Mouse (Mus musculus): ENCODE data around the gene Nme2. TPM values are rescaled to one million over a fixed set of nuclear protein-coding genes. Genes with fewer than 3 reads are reported as not detected.
"Not testable (repeated sequence)": the region's sequence is repeated elsewhere in the genome, so short reads cannot be mapped to it uniquely, and the experiment has no call there.

Gene Nme2
- polyA plus RNA-seq, 1 experiment from 2014 or later: 250 TPM

GRCm38 (mm10) chr11:93955256-93956150, 556 bp downstream of the Nme2 start:
- 0% methylated on average over 66 of the region's 67 CpGs for WGBS

GRCm38 (mm10) chr11:93954738-93955255, 1.3 kb downstream of the Nme2 start:
- H3K4me1 ChIP-seq (replicated peaks; ENCODE audit: control insufficient read depth, insufficient read depth, low read length): peaks cover 17% of the 10 kb centered on the region
- H3K4me2 ChIP-seq (ENCODE audit: low read depth, low read length): peak overlapping the region; percentile 90
- H3K9me3 ChIP-seq (ENCODE audit: control insufficient read depth, low read length): no peaks in the 10 kb centered on the region
- H3K27me3 ChIP-seq (ENCODE audit: control insufficient read depth, insufficient read depth, low read depth, low read length): no peaks in the 10 kb centered on the region
- WGBS: 32% methylated on average over 13 of the region's 13 CpGs
- ATAC-seq (ENCODE audit: low read depth): no peak; the same call in 1 of the 2 replicates
- H3K27ac ChIP-seq (ENCODE audit: low read length): peak overlapping the region; percentile 86
- peak overlapping the region; percentile 70 for H3K4me3 ChIP-seq (ENCODE audit: low read length)
- peaks cover 15% of the 10 kb centered on the region for H3K36me3 ChIP-seq (ENCODE audit: control insufficient read depth, insufficient read depth, low read length)
- peak overlapping the region; percentile 77 for H3K9ac ChIP-seq (ENCODE audit: low read length)

More at GRCm38 (mm10) chr11:93955256-93956150, 556 bp downstream of the Nme2 start:
- peaks cover 17% of the 10 kb centered on the region for H3K4me1 ChIP-seq (replicated peaks; ENCODE audit: control insufficient read depth, insufficient read depth, low read length)
- peak overlapping the region; percentile 90 for H3K27ac ChIP-seq (ENCODE audit: low read length)
- peaks cover 17% of the 10 kb centered on the region for H3K36me3 ChIP-seq (ENCODE audit: control insufficient read depth, insufficient read depth, low read length)
- H3K27me3 ChIP-seq (ENCODE audit: control insufficient read depth, insufficient read depth, low read depth, low read length): no peaks in the 10 kb centered on the region
- H3K4me3 ChIP-seq (ENCODE audit: low read length): peak overlapping the region; percentile 70
- H3K9ac ChIP-seq (ENCODE audit: low read length): peak overlapping the region; percentile 77
- peak overlapping the region; percentile 90 for H3K4me2 ChIP-seq (ENCODE audit: low read depth, low read length)
- peak; percentile 99 for ATAC-seq (ENCODE audit: low read depth)
- H3K9me3 ChIP-seq (ENCODE audit: control insufficient read depth, low read length): no peaks in the 10 kb centered on the region

DNA sequence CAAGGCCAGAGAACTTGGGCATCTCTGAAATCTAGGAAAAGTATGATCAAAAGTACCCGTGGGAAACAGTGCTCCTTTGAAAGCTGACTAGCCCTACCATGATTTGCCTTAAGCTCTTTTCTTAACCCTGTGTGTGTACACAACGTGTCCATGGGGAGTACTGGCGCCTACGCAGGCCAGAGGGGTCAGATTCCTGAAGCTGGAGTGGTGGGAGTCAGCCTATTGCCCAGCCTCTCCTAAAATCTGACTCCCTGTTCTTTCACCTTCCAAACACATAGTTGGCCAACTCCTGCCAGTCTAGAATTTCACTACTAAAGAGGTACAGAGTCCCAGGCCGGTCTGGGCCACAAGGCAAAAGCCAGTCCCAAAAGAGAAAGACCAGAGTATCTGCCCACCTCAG, 3.7 kb downstream of the Nme2 start:
- 41% methylated on average over 5 of the region's 5 CpGs for WGBS

DNA sequence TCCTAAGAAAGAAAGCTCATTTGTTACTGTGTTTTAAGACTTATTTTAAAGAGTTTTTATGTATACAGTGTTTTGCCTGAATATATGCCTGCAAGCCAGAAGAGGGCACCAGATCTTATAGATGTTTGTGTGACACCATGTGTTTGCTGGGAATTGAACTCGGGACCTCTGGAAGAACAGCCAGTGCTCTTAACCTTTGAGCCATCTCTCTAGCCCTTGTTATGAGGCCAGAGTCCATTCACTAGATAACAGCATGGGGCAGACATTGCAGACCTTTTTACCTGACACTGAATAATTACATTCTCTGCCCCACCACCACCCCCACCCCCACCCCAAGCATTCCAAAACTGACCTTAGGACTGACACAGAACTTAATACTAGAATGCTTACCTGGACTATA, 6.0 kb downstream of the Nme2 start:
- no peak for ATAC-seq (ENCODE audit: low read depth)
- no peaks in the 10 kb centered on the region for H3K9me3 ChIP-seq (ENCODE audit: control insufficient read depth, low read length)
- no peak overlapping the region for H3K27ac ChIP-seq (ENCODE audit: low read length)
- no peak overlapping the region for H3K4me3 ChIP-seq (ENCODE audit: low read length)
- H3K4me2 ChIP-seq (ENCODE audit: low read depth, low read length): no peak overlapping the region
- no peaks in the 10 kb centered on the region for H3K27me3 ChIP-seq (ENCODE audit: control insufficient read depth, insufficient read depth, low read depth, low read length)
- H3K36me3 ChIP-seq (ENCODE audit: control insufficient read depth, insufficient read depth, low read length): peaks cover 20% of the 10 kb centered on the region
- 82% methylated on average over 1 of the region's 1 CpGs for whole genome bisulfite sequencing
- H3K4me1 ChIP-seq (replicated peaks; ENCODE audit: control insufficient read depth, insufficient read depth, low read length): peaks cover 10% of the 10 kb centered on the region; the same call in 1 of the 2 replicates
- H3K9ac ChIP-seq (ENCODE audit: low read length): no peak overlapping the region

More for the DNA sequence above, 3.7 kb downstream of the Nme2 start:
- H3K9ac ChIP-seq (ENCODE audit: low read length): no peak overlapping the region
- peaks cover 17% of the 10 kb centered on the region for H3K4me1 ChIP-seq (replicated peaks; ENCODE audit: control insufficient read depth, insufficient read depth, low read length)
- peaks cover 18% of the 10 kb centered on the region for H3K36me3 ChIP-seq (ENCODE audit: control insufficient read depth, insufficient read depth, low read length)
- no peak for ATAC-seq (ENCODE audit: low read depth)
- no peaks in the 10 kb centered on the region for H3K9me3 ChIP-seq (ENCODE audit: control insufficient read depth, low read length)
- H3K27me3 ChIP-seq (ENCODE audit: control insufficient read depth, insufficient read depth, low read depth, low read length): no peaks in the 10 kb centered on the region
- H3K4me2 ChIP-seq (ENCODE audit: low read depth, low read length): no peak overlapping the region
- no peak overlapping the region for H3K4me3 ChIP-seq (ENCODE audit: low read length)
- H3K27ac ChIP-seq (ENCODE audit: low read length): no peak overlapping the region

DNA sequence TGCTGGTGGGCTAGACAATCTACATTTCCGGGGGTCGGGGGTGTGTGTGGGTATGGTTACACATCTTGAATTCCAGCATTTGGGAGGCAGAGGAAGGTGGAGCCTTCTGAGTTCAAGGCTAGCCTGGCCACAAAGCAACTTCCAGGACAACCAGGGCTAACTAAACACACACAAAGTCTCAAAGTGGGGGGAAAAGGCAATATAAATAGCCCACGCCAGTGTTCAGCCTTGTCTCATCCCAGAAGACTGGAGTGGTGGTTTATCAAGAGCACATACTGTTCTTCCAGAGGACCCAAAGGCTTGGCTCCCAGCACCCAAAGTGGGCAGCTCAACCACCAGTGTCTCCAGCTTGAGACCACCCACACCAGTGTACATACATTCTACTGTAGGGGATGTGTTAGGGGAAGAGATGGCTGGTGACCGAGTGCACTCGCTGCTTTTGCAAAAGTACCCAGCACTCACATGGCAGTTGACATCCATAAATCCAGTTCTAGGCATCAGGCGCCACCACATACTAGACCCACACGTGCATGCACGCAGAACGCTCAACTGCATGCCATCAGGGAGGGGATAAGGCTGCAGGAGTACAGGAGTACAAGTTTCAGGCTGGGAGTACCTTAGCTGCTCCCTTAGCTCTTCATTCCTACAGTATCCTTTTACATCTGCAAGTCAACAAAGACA, 7.0 kb downstream of the Nme2 start:
- Histone ChIP-seq H3K27me3 (ENCODE audit: control insufficient read depth, insufficient read depth, low read depth, low read length) (no peaks in the 10 kb centered on the region), H3K4me3 (ENCODE audit: low read length) (no peak overlapping the region), H3K4me2 (ENCODE audit: low read depth, low read length) (no peak overlapping the region), H3K9me3 (ENCODE audit: control insufficient read depth, low read length) (no peaks in the 10 kb centered on the region), H3K4me1 (replicated peaks; ENCODE audit: control insufficient read depth, insufficient read depth, low read length) (peaks cover 3% of the 10 kb centered on the region; the same call in 1 of the 2 replicates), H3K27ac (ENCODE audit: low read length) (no peak overlapping the region), H3K36me3 (ENCODE audit: control insufficient read depth, insufficient read depth, low read length) (peaks cover 22% of the 10 kb centered on the region), H3K9ac (ENCODE audit: low read length) (no peak overlapping the region)
- no peak for ATAC-seq (ENCODE audit: low read depth)
- WGBS: 85% methylated on average over 9 of the region's 9 CpGs

GRCm38 (mm10) chr11:93944986-93945385, 11.1 kb downstream of the Nme2 start:
- WGBS: 80% methylated on average over 3 of the region's 3 CpGs
- no peaks in the 10 kb centered on the region for H3K4me1 ChIP-seq (replicated peaks; ENCODE audit: control insufficient read depth, insufficient read depth, low read length)
- no peak overlapping the region for H3K4me2 ChIP-seq (ENCODE audit: low read depth, low read length)
- no peak overlapping the region for H3K9ac ChIP-seq (ENCODE audit: low read length)
- no peak for ATAC-seq (ENCODE audit: low read depth)
- H3K36me3 ChIP-seq (ENCODE audit: control insufficient read depth, insufficient read depth, low read length): peaks cover 14% of the 10 kb centered on the region
- no peak overlapping the region for H3K27ac ChIP-seq (ENCODE audit: low read length)
- H3K4me3 ChIP-seq (ENCODE audit: low read length): no peak overlapping the region
- H3K27me3 ChIP-seq (ENCODE audit: control insufficient read depth, insufficient read depth, low read depth, low read length): no peaks in the 10 kb centered on the region
- no peaks in the 10 kb centered on the region for H3K9me3 ChIP-seq (ENCODE audit: control insufficient read depth, low read length)

GRCm38 (mm10) chr11:93940906-93941305, 15.2 kb downstream of the Nme2 start:
- Histone ChIP-seq H3K4me1 (replicated peaks; ENCODE audit: control insufficient read depth, insufficient read depth, low read length) (no peaks in the 10 kb centered on the region), H3K27me3 (ENCODE audit: control insufficient read depth, insufficient read depth, low read depth, low read length) (no peaks in the 10 kb centered on the region), H3K36me3 (ENCODE audit: control insufficient read depth, insufficient read depth, low read length) (peaks cover 16% of the 10 kb centered on the region), H3K27ac (ENCODE audit: low read length) (no peak overlapping the region), H3K9me3 (ENCODE audit: control insufficient read depth, low read length) (no peaks in the 10 kb centered on the region), H3K4me2 (ENCODE audit: low read depth, low read length) (no peak overlapping the region), H3K4me3 (ENCODE audit: low read length) (no peak overlapping the region), H3K9ac (ENCODE audit: low read length) (no peak overlapping the region)
- ATAC-seq (ENCODE audit: low read depth): no peak
- 75% methylated on average over 2 of the region's 2 CpGs for WGBS

GRCm38 (mm10) chr11:93929106-93929505, 27.0 kb downstream of the Nme2 start:
- no peak overlapping the region for H3K4me2 ChIP-seq (ENCODE audit: low read depth, low read length)
- H3K4me1 ChIP-seq (replicated peaks; ENCODE audit: control insufficient read depth, insufficient read depth, low read length): no peaks in the 10 kb centered on the region
- no peak for ATAC-seq (ENCODE audit: low read depth)

GRCm38 (mm10) chr11:93915019-93915418, 41.0 kb downstream of the Nme2 start:
- H3K27ac ChIP-seq (ENCODE audit: low read length); ATAC-seq (ENCODE audit: low read depth); H3K4me2 ChIP-seq (ENCODE audit: low read depth, low read length); H3K9ac ChIP-seq (ENCODE audit: low read length); H3K4me1 ChIP-seq (replicated peaks; ENCODE audit: control insufficient read depth, insufficient read depth, low read length); H3K27me3 ChIP-seq (ENCODE audit: control insufficient read depth, insufficient read depth, low read depth, low read length); H3K9me3 ChIP-seq (ENCODE audit: control insufficient read depth, low read length); H3K4me3 ChIP-seq (ENCODE audit: low read length): not testable (repeated sequence)
- peaks cover 33% of the 10 kb centered on the region for H3K36me3 ChIP-seq (ENCODE audit: control insufficient read depth, insufficient read depth, low read length)
- 90% methylated on average over 2 of the region's 2 CpGs for WGBS

More at GRCm38 (mm10) chr11:93929106-93929505, 27.0 kb downstream of the Nme2 start:
- peaks cover 39% of the 10 kb centered on the region for H3K36me3 ChIP-seq (ENCODE audit: control insufficient read depth, insufficient read depth, low read length)
- H3K27me3 ChIP-seq (ENCODE audit: control insufficient read depth, insufficient read depth, low read depth, low read length): no peaks in the 10 kb centered on the region
- no peak overlapping the region for H3K27ac ChIP-seq (ENCODE audit: low read length)
- H3K9me3 ChIP-seq (ENCODE audit: control insufficient read depth, low read length): no peaks in the 10 kb centered on the region
- H3K9ac ChIP-seq (ENCODE audit: low read length): no peak overlapping the region
- H3K4me3 ChIP-seq (ENCODE audit: low read length): no peak overlapping the region

All from lung, embryonic 16.5 days (tissue).